Mouse (Mus musculus) CH12.LX (cell line): ENCODE data around the gene Arhgef10l. TPM values are rescaled to one million over a fixed set of nuclear protein-coding genes. Genes with fewer than 3 reads are reported as not detected.

Source experiments
- DNase-seq: peaks from one replicate; pipeline ENCODE4 v3.0.0-alpha.2; 2013; ENCODE audit errors: extremely low read depth
- H3K27ac ChIP-seq: 2 replicates; pipeline ENCODE4 v1.5.1; 2012; ENCODE audit warnings: low read depth, mild to moderate bottlenecking, control low read depth, moderate library complexity; ENCODE audit not compliant: insufficient read depth
- H3K27me3 ChIP-seq: replicated peaks from 2 replicates; pipeline ENCODE3; 2012; ENCODE audit warnings: inconsistent platforms
- H3K36me3 ChIP-seq, 2 experiments: replicated peaks in 1 of 2; 2 replicates each; pipeline versions ENCODE3 to v1.6.1; 2012; ENCODE audit warnings: inconsistent platforms in 1 of 2, low read length in 1 of 2, mild to moderate bottlenecking in 1 of 2, mixed read lengths in 1 of 2, moderate library complexity in 1 of 2; ENCODE audit not compliant: control insufficient read depth in 1 of 2, insufficient read depth in 1 of 2
- H3K4me1 ChIP-seq, 2 experiments: 2 replicates each; pipeline ENCODE4 v1.6.1; 2012; ENCODE audit warnings: inconsistent platforms in 1 of 2, moderate library complexity in 1 of 2; ENCODE audit not compliant: insufficient read depth in 2 of 2, control insufficient read depth in 1 of 2
- H3K4me2 ChIP-seq: 2 replicates; pipeline ENCODE4 v1.6.1; 2012; ENCODE audit warnings: low read depth, mild to moderate bottlenecking, control low read depth; ENCODE audit not compliant: poor library complexity, insufficient read depth, severe bottlenecking
- H3K4me3 ChIP-seq, 3 experiments: fragments of 150-350 bp in 1 of 3; sonication (generic) in 1 of 3; replicated peaks in 1 of 3; 2 replicates each; pipeline versions ENCODE3 to v1.5.1; 2011 to 2012; ENCODE audit warnings: low read depth in 2 of 3, low read length in 2 of 3, mild to moderate bottlenecking in 2 of 3, moderate library complexity in 2 of 3, control low read depth in 1 of 3, improper control_type of control experiment in 1 of 3, inconsistent platforms in 1 of 3, mixed read lengths in 1 of 3; ENCODE audit not compliant: poor library complexity in 1 of 3
- H3K79me2 ChIP-seq: replicated peaks from 2 replicates; pipeline ENCODE4 v1.6.1; 2012; ENCODE audit warnings: mild to moderate bottlenecking, moderate library complexity; ENCODE audit not compliant: control insufficient read depth, poor library complexity, insufficient read depth, severe bottlenecking; ENCODE audit errors: extremely low read depth
- H3K9ac ChIP-seq: 2 replicates; pipeline ENCODE4 v1.6.1; 2012; ENCODE audit warnings: low read depth, mild to moderate bottlenecking, control low read depth, moderate library complexity; ENCODE audit not compliant: insufficient read depth
- H3K9me3 ChIP-seq: replicated peaks from 2 replicates; pipeline ENCODE3; 2012; ENCODE audit warnings: low read length, inconsistent platforms, mixed read lengths
- CHD1 ChIP-seq: IDR thresholded peaks from 2 replicates; pipeline ENCODE4 v1.6.1; 2012; ENCODE audit warnings: low read depth, low read length, improper control_type of control experiment, inconsistent platforms
- CHD2 ChIP-seq: IDR thresholded peaks from 2 replicates; pipeline ENCODE4 v1.6.1; 2011; ENCODE audit warnings: low read length, improper control_type of control experiment
- E2F4 ChIP-seq: IDR thresholded peaks from 2 replicates; pipeline ENCODE4 v1.6.1; 2011; ENCODE audit warnings: low read depth, low read length, improper control_type of control experiment; ENCODE audit not compliant: insufficient replicate concordance
- EP300 ChIP-seq: IDR thresholded peaks from 2 replicates; pipeline ENCODE4 v1.6.1; 2011; ENCODE audit warnings: low read length, improper control_type of control experiment
- HCFC1 ChIP-seq: IDR thresholded peaks from 2 replicates; pipeline ENCODE4 v1.6.1; 2012; ENCODE audit warnings: low read depth, mild to moderate bottlenecking, inconsistent platforms, low read length, improper control_type of control experiment
- IRF4 ChIP-seq: IDR thresholded peaks from 2 replicates; pipeline ENCODE4 v1.6.1; 2014; ENCODE audit warnings: low read depth, mild to moderate bottlenecking, inconsistent platforms, low read length, improper control_type of control experiment
- JUN ChIP-seq: IDR thresholded peaks from 2 replicates; pipeline ENCODE4 v1.6.1; 2011; ENCODE audit warnings: low read depth, mild to moderate bottlenecking, low read length, improper control_type of control experiment, moderate library complexity; ENCODE audit not compliant: insufficient read depth
- JUND ChIP-seq: conservative IDR thresholded peaks from 2 replicates; pipeline ENCODE4 v1.6.1; 2011; ENCODE audit warnings: low read depth, low read length, improper control_type of control experiment
- KAT2A ChIP-seq: IDR thresholded peaks from 2 replicates; pipeline ENCODE4 v1.6.1; 2012; ENCODE audit warnings: low read length, improper control_type of control experiment, inconsistent platforms; ENCODE audit not compliant: insufficient replicate concordance
- MXI1 ChIP-seq: IDR thresholded peaks from 2 replicates; pipeline ENCODE4 v1.6.1; 2011; ENCODE audit warnings: mild to moderate bottlenecking, low read depth, low read length, improper control_type of control experiment
- MYC ChIP-seq: IDR thresholded peaks from 2 replicates; pipeline ENCODE4 v1.6.1; 2011; ENCODE audit warnings: low read depth, mild to moderate bottlenecking, improper control_type of control experiment, low read length
- NELFE ChIP-seq: IDR thresholded peaks from 2 replicates; pipeline ENCODE4 v1.6.1; 2011; ENCODE audit warnings: low read depth, low read length, improper control_type of control experiment
- NRF1 ChIP-seq: IDR thresholded peaks from 2 replicates; pipeline ENCODE4 v1.6.1; 2014; ENCODE audit warnings: low read depth, mild to moderate bottlenecking, inconsistent platforms, low read length, improper control_type of control experiment, moderate library complexity
- POLR2AphosphoS2 ChIP-seq: IDR thresholded peaks from 2 replicates; pipeline ENCODE4 v1.6.1; 2011; ENCODE audit warnings: low read depth, low read length, improper control_type of control experiment
- RAD21 ChIP-seq: IDR thresholded peaks from 2 replicates; pipeline ENCODE4 v1.6.1; 2011; ENCODE audit warnings: low read depth, mild to moderate bottlenecking, low read length, improper control_type of control experiment, moderate library complexity
- RCOR1 ChIP-seq: conservative IDR thresholded peaks from 2 replicates; pipeline ENCODE4 v1.6.1; 2012; ENCODE audit warnings: low read depth, mild to moderate bottlenecking, inconsistent platforms, low read length, improper control_type of control experiment
- TCF12 ChIP-seq: IDR thresholded peaks from 2 replicates; pipeline ENCODE4 v1.6.1; 2014; ENCODE audit warnings: low read depth, mild to moderate bottlenecking, inconsistent platforms, low read length, improper control_type of control experiment
- UBTF ChIP-seq: IDR thresholded peaks from 2 replicates; pipeline ENCODE4 v1.6.1; 2012; ENCODE audit warnings: low read depth, mild to moderate bottlenecking, inconsistent platforms, low read length, improper control_type of control experiment, moderate library complexity
- ZC3H11A ChIP-seq: IDR thresholded peaks from 2 replicates; pipeline ENCODE4 v1.6.1; 2012; ENCODE audit warnings: low read depth, mild to moderate bottlenecking, inconsistent platforms, low read length, improper control_type of control experiment
- ZKSCAN1 ChIP-seq: IDR thresholded peaks from 2 replicates; pipeline ENCODE4 v1.6.1; 2012; ENCODE audit warnings: low read depth, inconsistent platforms, low read length, improper control_type of control experiment, borderline replicate concordance
- ZNF384 ChIP-seq: IDR thresholded peaks from 2 replicates; pipeline ENCODE4 v1.6.1; 2012; ENCODE audit warnings: low read depth, low read length, improper control_type of control experiment, inconsistent platforms
- dilution Hi-C: fragments of 300-500 bp; cut with MboI; formaldehyde crosslinking; loops from 2 replicates; pipeline ENCODE4 v1.14.3; 2020; ENCODE audit warnings: low sequenced_read_pairs; ENCODE audit not compliant: extremely low pct_unique_long_range_greater_than_20kb, extremely low pct_ligation_motif_present
- in situ Hi-C: fragments of 300-500 bp; cut with MboI; formaldehyde crosslinking; loops from 3 replicates; pipeline ENCODE4 v1.14.3; 2019; ENCODE audit warnings: low sequenced_read_pairs, low pct_ligation_motif_present, low pct_unique_long_range_greater_than_20kb, mixed read lengths
- polyA plus RNA-seq: library from polyadenylated mRNA; unstranded; fragments of >175 nt; gene quantifications from 2 replicates; pipeline ENCODE4 v1.2.1, GENCODE M21; 2012; ENCODE audit warnings: low read depth; ENCODE audit not compliant: insufficient read length
- total RNA-seq, 2 experiments: library from RNA; depleted of rRNA; stranded (reverse); fragments of 300-350 nt in 1 of 2; fragments of >200 nt in 1 of 2; gene quantifications; 2 replicates each; pipeline ENCODE4 v1.2.3; 2012 to 2014

The Arhgef10l gene
- total and polyA plus RNA-seq, 3 experiments = 4.5 to 15.8 (median 10.2) TPM

- no peaks in the 10 kb centered on the region for H3K9me3 ChIP-seq
- no peaks in the 10 kb centered on the region for H3K36me3 ChIP-seq
- DNase-seq = no peak
- dilution Hi-C loops (no loop called here), in situ Hi-C loops (no loop called here)
- H3K9ac ChIP-seq = no peak overlapping the region
- no peak overlapping the region for H3K4me3 ChIP-seq
- H3K27me3 ChIP-seq = peaks cover 82% of the 10 kb centered on the region
- no peaks in the 10 kb centered on the region for H3K4me1 ChIP-seq
- H3K27ac ChIP-seq = no peak overlapping the region
- H3K79me2 ChIP-seq = no peaks in the 10 kb centered on the region
- TF ChIP-seq NELFE (no peak), JUN (no peak), RCOR1 (no peak), ZNF384 (no peak), NRF1 (no peak), HCFC1 (no peak), JUND (no peak), ZC3H11A (no peak), CHD1 (no peak), EP300 (no peak), E2F4 (no peak), UBTF (no peak), RAD21 (no peak), IRF4 (no peak), KAT2A (no peak)
- H3K4me2 ChIP-seq = no peak overlapping the region
These were observed 16.6 kb downstream of the Arhgef10l start for GRCm38 (mm10) chr4:140649207-140649591.

GRCm38 (mm10) chr4:140648443-140649206, 17.2 kb downstream of the Arhgef10l start:
- no peaks in the 10 kb centered on the region for H3K79me2 ChIP-seq
- no peaks in the 10 kb centered on the region for H3K4me1 ChIP-seq
- H3K36me3 ChIP-seq = no peaks in the 10 kb centered on the region
- in situ Hi-C loops (no loop called here), dilution Hi-C loops (no loop called here)
- no peak overlapping the region for H3K9ac ChIP-seq
- H3K27me3 ChIP-seq = peaks cover 81% of the 10 kb centered on the region
- no peak for DNase-seq
- no peak overlapping the region for H3K4me3 ChIP-seq
- TF ChIP-seq MXI1 (no peak), ZKSCAN1 (no peak), UBTF (no peak), CHD2 (no peak), TCF12 (no peak), MYC (no peak), POLR2AphosphoS2 (no peak), ZC3H11A (no peak), NELFE (no peak)
- no peak overlapping the region for H3K4me2 ChIP-seq
- H3K9me3 ChIP-seq = no peaks in the 10 kb centered on the region
- H3K27ac ChIP-seq = no peak overlapping the region
